In the genomic region with DNA sequence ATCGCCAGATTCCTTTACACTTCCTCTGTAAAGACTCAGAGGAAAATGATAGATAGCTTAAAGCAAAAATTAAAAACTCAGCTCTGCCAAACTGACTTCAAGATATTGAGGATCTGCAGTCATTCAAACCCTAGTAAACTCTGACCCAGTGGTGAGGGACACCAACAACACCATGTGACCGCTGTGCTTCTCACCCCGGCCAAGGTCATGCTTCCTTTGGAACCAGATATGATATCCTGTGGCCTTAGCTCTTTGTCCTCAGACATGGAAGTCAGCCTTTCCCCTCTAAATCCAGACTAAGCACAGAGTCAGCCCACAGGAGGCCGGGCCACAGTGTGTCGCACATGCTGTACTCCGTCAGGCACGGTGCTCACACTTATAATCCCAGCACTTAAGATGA, we compare ENCODE assay signal across 26 mouse cellular contexts.
DNase-seq lines count a peak whose midpoint lies in the region; ATAC-seq and TF ChIP-seq lines count a peak whose summit lies in the region.
"Had no signal": no experiment of that assay in that cellular context is flagged by ENCODE, and none has a peak within 500 bp of the region (broad histone marks: within the 10 kb centered on the region; RNA-seq: fewer than 3 reads in every experiment).

No protein-coding gene starts in this region.

- WGBS in kidney, embryonic 15.5 days = 81% methylated on average over 7 of the region's 7 CpGs
- WGBS in liver, adult 2 months = 58% methylated on average over 7 of the region's 7 CpGs
- 83% methylated on average over 7 of the region's 7 CpGs for WGBS in liver, embryonic 11.5 days
- 71% methylated on average over 7 of the region's 7 CpGs for WGBS in liver, embryonic 13.5 days (ENCODE audit: insufficient replicate concordance)

- TF ChIP-seq CTCF in liver, adult 2 months (IDR thresholded peaks at IDR 0.05; ENCODE audit: low read depth, low read length) = 0 out of 2 replicates have a peak, but pooled peaks have one; percentile 11

- no peaks in the 10 kb centered on the region for H3K79me2 ChIP-seq in liver, adult 2 months (ENCODE audit: control insufficient read depth, insufficient read depth, low read length)

- TF ChIP-seq POLR2A in liver, adult 2 months (IDR thresholded peaks at IDR 0.05; ENCODE audit: extremely low read depth, insufficient read depth, low read length) = no peak

- no peaks in the 10 kb centered on the region for H3K36me3 ChIP-seq in kidney, embryonic 15.5 days
- H3K36me3 ChIP-seq in liver, adult 2 months (ENCODE audit: control insufficient read depth, insufficient read depth, low read length) = no peaks in the 10 kb centered on the region
- no peaks in the 10 kb centered on the region for H3K36me3 ChIP-seq in liver, embryonic 11.5 days (ENCODE audit: control insufficient read depth, insufficient read depth, low read length)
- H3K36me3 ChIP-seq in liver, embryonic 13.5 days = no peaks in the 10 kb centered on the region
- H3K36me3 ChIP-seq: heart, embryonic 15.5 days; hindbrain, embryonic 13.5 days; limb, embryonic 12.5 days; midbrain, embryonic 12.5 days had no signal

- H3K4me2 ChIP-seq in kidney, embryonic 15.5 days = no peak overlapping the region
- no peak overlapping the region for H3K4me2 ChIP-seq in liver, embryonic 11.5 days
- no peak overlapping the region for H3K4me2 ChIP-seq in liver, embryonic 13.5 days
- H3K4me2 ChIP-seq: heart, embryonic 15.5 days; hindbrain, embryonic 13.5 days; limb, embryonic 12.5 days; midbrain, embryonic 12.5 days had no signal

- no peaks in the 10 kb centered on the region for H3K4me1 ChIP-seq in kidney, embryonic 15.5 days
- peaks cover 9% of the 10 kb centered on the region; the same call in 1 of the 2 replicates for H3K4me1 ChIP-seq in liver, adult 2 months (ENCODE audit: control insufficient read depth, insufficient read depth, low read length)
- H3K4me1 ChIP-seq in liver, embryonic 11.5 days (replicated peaks; ENCODE audit: control insufficient read depth, insufficient read depth, low read length) = no peaks in the 10 kb centered on the region
- H3K4me1 ChIP-seq in liver, embryonic 13.5 days (replicated peaks) = no peaks in the 10 kb centered on the region
- H3K4me1 ChIP-seq: heart, embryonic 15.5 days; hindbrain, embryonic 13.5 days; limb, embryonic 12.5 days; midbrain, embryonic 12.5 days had no signal

- H3K4me3 ChIP-seq in kidney, embryonic 15.5 days (replicated peaks) = no peak overlapping the region
- no peak overlapping the region for H3K4me3 ChIP-seq in liver, adult 2 months (ENCODE audit: insufficient read depth, low read depth, low read length)
- H3K4me3 ChIP-seq in liver, embryonic 11.5 days (ENCODE audit: low read depth, low read length) = no peak overlapping the region
- H3K4me3 ChIP-seq in liver, embryonic 13.5 days (replicated peaks) = no peak overlapping the region
- H3K4me3 ChIP-seq: erythroblast, embryonic 14.5 days; heart, embryonic 15.5 days; hindbrain, embryonic 13.5 days; left cerebral cortex, adult 2 months; limb, embryonic 12.5 days; megakaryocyte, embryonic 14.5 days; midbrain, embryonic 12.5 days had no signal

- no peak for ATAC-seq in kidney, embryonic 15.5 days (replicated peaks; ENCODE audit: low FRiP score)
- ATAC-seq in liver, embryonic 11.5 days (replicated peaks; ENCODE audit: low FRiP score) = no peak; the same call in 1 of the 2 replicates
- ATAC-seq in liver, embryonic 13.5 days (ENCODE audit: low read depth) = peak; percentile 31; the same call in 1 of the 2 replicates
- no peak for ATAC-seq in activated CD4-positive, CD25-positive, alpha-beta regulatory T cell, adult 4 months
- ATAC-seq: CD4-positive, CD25-positive, alpha-beta regulatory T cell, adult 4 months; forebrain, postnatal 0 days; intestine, embryonic 16.5 days; lung, postnatal 0 days had no signal

- no peak overlapping the region for H3K9ac ChIP-seq in kidney, embryonic 15.5 days
- no peak overlapping the region for H3K9ac ChIP-seq in liver, adult 2 months (ENCODE audit: low read depth, low read length)
- H3K9ac ChIP-seq in liver, embryonic 11.5 days (ENCODE audit: low read depth, low read length) = no peak overlapping the region
- H3K9ac ChIP-seq in liver, embryonic 13.5 days = no peak overlapping the region
- H3K9ac ChIP-seq: forebrain, postnatal 0 days; heart, embryonic 15.5 days; hindbrain, embryonic 13.5 days; limb, embryonic 12.5 days; midbrain, embryonic 12.5 days had no signal

- no peaks in the 10 kb centered on the region for H3K9me3 ChIP-seq in kidney, embryonic 15.5 days (replicated peaks)
- H3K9me3 ChIP-seq in liver, embryonic 11.5 days (ENCODE audit: control insufficient read depth, low read length) = no peaks in the 10 kb centered on the region
- H3K9me3 ChIP-seq in liver, embryonic 13.5 days (replicated peaks) = no peaks in the 10 kb centered on the region
- H3K9me3 ChIP-seq: heart, embryonic 15.5 days; hindbrain, embryonic 13.5 days; limb, embryonic 12.5 days; midbrain, embryonic 12.5 days had no signal

- DNase-seq in kidney, adult 11 months = peak; percentile 15
- peak; percentile 82 for DNase-seq in liver, adult 2 months (ENCODE audit: extremely low read depth, low read depth, low spot score)
- DNase-seq in liver, embryonic 11.5 days (ENCODE audit: low spot score) = no peak
- DNase-seq in liver, embryonic 13.5 days = no peak
- no peak for DNase-seq in layer of hippocampus, adult 9-11 months
- DNase-seq: adrenal gland, adult 2 months; cerebellum, adult 2 months; cerebellum, postnatal 14 days; forebrain, postnatal 0 days; gastrocnemius, postnatal 10 days; heart, postnatal 4 days; lung, adult 18-20 months; lung, postnatal 4 days; thymus, postnatal 4 days had no signal

- no peak overlapping the region for H3K27ac ChIP-seq in kidney, embryonic 15.5 days
- H3K27ac ChIP-seq in liver, adult 2 months (replicated peaks; ENCODE audit: insufficient read depth, low read depth, low read length) = no peak overlapping the region
- no peak overlapping the region for H3K27ac ChIP-seq in liver, embryonic 11.5 days (ENCODE audit: low read depth, low read length)
- H3K27ac ChIP-seq in liver, embryonic 13.5 days = no peak overlapping the region
- H3K27ac ChIP-seq: heart, embryonic 15.5 days; hindbrain, embryonic 13.5 days; left cerebral cortex, adult 2 months; limb, embryonic 12.5 days; midbrain, embryonic 12.5 days had no signal

- no peaks in the 10 kb centered on the region for H3K27me3 ChIP-seq in kidney, embryonic 15.5 days
- H3K27me3 ChIP-seq in liver, adult 2 months (ENCODE audit: control insufficient read depth, insufficient read depth, low read length) = no peaks in the 10 kb centered on the region
- H3K27me3 ChIP-seq in liver, embryonic 11.5 days (replicated peaks; ENCODE audit: control insufficient read depth, insufficient read depth, low read length) = no peaks in the 10 kb centered on the region
- no peaks in the 10 kb centered on the region for H3K27me3 ChIP-seq in liver, embryonic 13.5 days
- H3K27me3 ChIP-seq: heart, embryonic 15.5 days; hindbrain, embryonic 13.5 days; limb, embryonic 12.5 days; megakaryocyte, embryonic 14.5 days; midbrain, embryonic 12.5 days had no signal

Comparison
In these comparisons a context has a peak if more than half of its experiments do, and no peak if none do; other contexts are left out.
1. DNase-seq: peak in kidney, adult 11 months (single experiment) and liver, adult 2 months (single experiment); none in liver, embryonic 11.5 days (single experiment), liver, embryonic 13.5 days (single experiment) and layer of hippocampus, adult 9-11 months (single experiment).